Mouse (Mus musculus) small intestine, adult 2 months (tissue): ENCODE measurements at regions not wholly inside any gene's neighbourhood (a gene's known extent, or its start where the extent isn't known, plus 50 kb on each side); places are given as distances from the start of the nearest gene placed in this dataset.

Experiments
- H3K27ac ChIP-seq: fragments of 200-500 bp; 2 replicates; pipeline ENCODE4 v1.5.1; 2012; ENCODE audit warnings: low read depth, low read length, control low read depth, inconsistent platforms; ENCODE audit not compliant: insufficient read depth
- H3K27me3 ChIP-seq: fragments of 200-500 bp; 2 replicates; pipeline ENCODE4 v1.6.1; 2012; ENCODE audit warnings: mild to moderate bottlenecking, moderate library complexity, low read length, inconsistent platforms; ENCODE audit not compliant: control insufficient read depth, insufficient read depth
- H3K36me3 ChIP-seq: fragments of 200-500 bp; 2 replicates; pipeline ENCODE4 v1.6.1; 2012; ENCODE audit warnings: mild to moderate bottlenecking, low read length, control low read depth, inconsistent platforms; ENCODE audit not compliant: control insufficient read depth, insufficient read depth
- H3K4me1 ChIP-seq: fragments of 200-500 bp; 2 replicates; pipeline ENCODE4 v1.6.1; 2012; ENCODE audit warnings: low read length, inconsistent platforms, mixed read lengths; ENCODE audit not compliant: control insufficient read depth, insufficient read depth, insufficient read length
- H3K4me3 ChIP-seq: fragments of 200-500 bp; 2 replicates; pipeline ENCODE4 v1.5.1; 2012; ENCODE audit warnings: low read depth, mild to moderate bottlenecking, control low read depth, inconsistent platforms, low read length, moderate library complexity
- CTCF ChIP-seq: fragments of 200-500 bp; IDR thresholded peaks from 2 replicates; pipeline ENCODE4 v1.5.1; 2012; ENCODE audit warnings: low read depth, mild to moderate bottlenecking, control low read depth, inconsistent platforms, low read length, moderate library complexity, mixed read lengths; ENCODE audit not compliant: insufficient replicate concordance, insufficient read length; ENCODE audit errors: extremely low read depth
- POLR2A ChIP-seq: fragments of 200-500 bp; IDR thresholded peaks from 2 replicates; pipeline ENCODE4 v1.6.1; 2012; ENCODE audit warnings: low read depth, mild to moderate bottlenecking, control low read depth, inconsistent platforms, low read length, moderate library complexity
- WGBS: fragments of 180-500 bp; shearing (Covaris S2); methylation state at CpG from one replicate; pipeline ENCODE4 v1.1.7; 2018; 5-methylcytosine and 5-hydroxymethylcytosine counted together

- no peak overlapping the region for H3K4me3 ChIP-seq
- WGBS = 91% methylated on average over 3 of the region's 3 CpGs
- H3K27me3 ChIP-seq = no peaks in the 10 kb centered on the region
- no peak for TF ChIP-seq CTCF
- TF ChIP-seq POLR2A = no peak
- H3K36me3 ChIP-seq = no peaks in the 10 kb centered on the region
- H3K4me1 ChIP-seq = no peaks in the 10 kb centered on the region
- no peak overlapping the region for H3K27ac ChIP-seq
Measured at GRCm38 (mm10) chr14:68861071-68861470, 433.0 kb downstream of the Synb start.

- H3K27ac ChIP-seq = no peak overlapping the region
- no peak for TF ChIP-seq CTCF
- no peak for TF ChIP-seq POLR2A
- no peak overlapping the region for H3K4me3 ChIP-seq
- H3K4me1 ChIP-seq = no peaks in the 10 kb centered on the region
- no peaks in the 10 kb centered on the region for H3K27me3 ChIP-seq
- WGBS = 52% methylated on average over 1 of the region's 1 CpGs
- no peaks in the 10 kb centered on the region for H3K36me3 ChIP-seq
Measured at GRCm38 (mm10) chr14:68857948-68858347, 436.2 kb downstream of the Synb start.

GRCm38 (mm10) chr14:68848506-68848905 lies 445.6 kb downstream of the Synb start:
- H3K4me3 ChIP-seq = no peak overlapping the region
- WGBS = 73% methylated on average over 4 of the region's 4 CpGs
- no peaks in the 10 kb centered on the region for H3K4me1 ChIP-seq
- H3K36me3 ChIP-seq = no peaks in the 10 kb centered on the region
- TF ChIP-seq POLR2A (no peak), CTCF (no peak)
- H3K27ac ChIP-seq = no peak overlapping the region
- no peaks in the 10 kb centered on the region for H3K27me3 ChIP-seq

GRCm38 (mm10) chr14:68847609-68848008 lies 446.5 kb downstream of the Synb start:
- Histone ChIP-seq H3K27ac (no peak overlapping the region), H3K27me3 (no peaks in the 10 kb centered on the region), H3K36me3 (no peaks in the 10 kb centered on the region), H3K4me1 (no peaks in the 10 kb centered on the region), H3K4me3 (no peak overlapping the region)
- TF ChIP-seq CTCF (no peak), POLR2A (no peak)

DNA sequence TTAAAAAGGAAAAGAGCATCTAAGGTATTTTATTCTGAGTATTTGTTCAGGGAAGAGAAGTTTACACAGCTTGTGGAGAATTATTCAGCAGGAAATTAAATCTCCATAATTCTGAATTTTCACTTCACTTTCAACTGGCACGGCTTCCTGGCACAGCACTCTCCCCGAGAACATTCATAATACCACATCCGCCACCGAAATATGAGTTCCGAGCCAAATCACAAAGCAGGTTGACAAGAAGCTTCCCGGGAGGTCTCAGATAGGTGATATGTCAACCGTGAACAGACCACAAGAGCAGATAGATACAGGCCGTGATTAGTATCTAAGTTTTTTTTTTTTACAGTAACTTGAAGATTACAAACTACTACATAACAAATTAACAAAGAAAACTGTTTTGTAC lies 473.9 kb downstream of the Synb start:
- Histone ChIP-seq H3K27me3 (no peaks in the 10 kb centered on the region), H3K4me3 (no peak overlapping the region)

GRCm38 (mm10) chr14:68808976-68809375 lies 485.1 kb downstream of the Synb start:
- TF ChIP-seq CTCF (no peak), POLR2A (no peak)
- no peaks in the 10 kb centered on the region for H3K36me3 ChIP-seq
- no peaks in the 10 kb centered on the region for H3K4me1 ChIP-seq
- WGBS = 87% methylated on average over 3 of the region's 3 CpGs
- no peak overlapping the region for H3K4me3 ChIP-seq
- no peaks in the 10 kb centered on the region; the same call in 1 of the 2 replicates for H3K27me3 ChIP-seq
- no peak overlapping the region for H3K27ac ChIP-seq

More for the DNA sequence above, 473.9 kb downstream of the Synb start:
- Histone ChIP-seq H3K36me3 (no peaks in the 10 kb centered on the region), H3K4me1 (no peaks in the 10 kb centered on the region), H3K27ac (no peak overlapping the region)
- TF ChIP-seq POLR2A (no peak), CTCF (no peak)
- WGBS = 86% methylated on average over 8 of the region's 8 CpGs

GRCm38 (mm10) chr14:68807918-68808317 lies 486.2 kb downstream of the Synb start:
- H3K4me3 ChIP-seq = no peak overlapping the region
- no peaks in the 10 kb centered on the region for H3K4me1 ChIP-seq
- no peak overlapping the region for H3K27ac ChIP-seq
- no peak for TF ChIP-seq CTCF
- TF ChIP-seq POLR2A = no peak
- H3K27me3 ChIP-seq = no peaks in the 10 kb centered on the region; the same call in 1 of the 2 replicates
- 20% methylated on average over 3 of the region's 3 CpGs for WGBS
- H3K36me3 ChIP-seq = no peaks in the 10 kb centered on the region

DNA sequence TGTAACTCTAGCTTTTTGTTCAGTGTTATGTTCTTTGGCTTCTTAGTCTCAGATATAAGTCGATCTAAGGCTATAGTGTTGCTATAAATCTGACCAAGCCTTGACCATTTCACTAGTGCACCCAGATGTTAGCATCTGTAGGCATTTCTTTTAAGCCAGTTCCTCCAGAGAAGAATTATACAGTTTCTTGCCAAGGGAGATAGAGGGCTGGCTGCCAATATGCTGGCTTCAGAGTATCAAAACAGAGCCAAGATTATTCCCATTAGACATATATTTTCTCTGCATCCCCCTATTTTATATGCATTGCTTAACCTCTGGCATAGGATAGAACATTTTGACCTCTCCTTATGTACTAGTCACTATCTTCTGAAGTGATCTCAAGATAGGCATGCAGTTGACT lies 487.5 kb downstream of the Synb start:
- H3K4me3 ChIP-seq = no peak overlapping the region
- no peaks in the 10 kb centered on the region for H3K36me3 ChIP-seq
- no peaks in the 10 kb centered on the region for H3K4me1 ChIP-seq
- TF ChIP-seq CTCF (no peak), POLR2A (no peak)
- no peak overlapping the region for H3K27ac ChIP-seq
- H3K27me3 ChIP-seq = no peaks in the 10 kb centered on the region; the same call in 1 of the 2 replicates
- 83% methylated on average over 1 of the region's 1 CpGs for WGBS
